Comparison of ENCODE assay signal across 8 mouse cellular contexts in the genomic region with DNA sequence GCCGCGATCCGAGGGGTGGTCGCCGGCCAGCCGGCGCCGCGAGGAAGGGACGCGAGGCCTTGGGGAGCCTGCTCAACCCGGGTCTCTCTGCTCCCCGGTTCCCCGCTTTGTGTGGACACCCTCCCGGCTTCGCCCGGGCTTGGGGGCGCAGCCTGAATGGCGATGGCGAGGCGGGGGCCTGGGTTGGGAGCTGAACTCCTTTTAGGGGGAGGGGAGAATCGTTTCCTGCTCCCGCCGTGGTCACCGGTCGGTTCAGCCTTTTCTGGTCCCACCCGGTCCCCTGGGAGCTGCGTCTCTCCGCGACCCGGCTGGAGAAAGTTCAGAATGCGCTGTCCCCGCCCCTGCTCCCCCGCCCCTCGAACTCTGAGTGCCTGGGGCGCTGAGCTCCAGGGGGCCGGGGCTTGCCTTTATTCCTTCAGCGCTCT. TPM values are rescaled to one million over a fixed set of nuclear protein-coding genes. Genes with fewer than 3 reads are reported as not detected.
DNase-seq lines count a peak whose midpoint lies in the region; ATAC-seq and TF ChIP-seq lines count a peak whose summit lies in the region.

No protein-coding gene starts in this region.

- H3K27ac ChIP-seq in intestine, embryonic 14.5 days (ENCODE audit: low read depth), result peak overlapping the region; percentile 91
- H3K27ac ChIP-seq in limb, embryonic 15.5 days, result peak overlapping the region; percentile 91

- peak overlapping the region; percentile 85 for H3ac ChIP-seq in myocyte (ENCODE audit: control insufficient read depth, insufficient read length)

- no peaks in the 10 kb centered on the region for H3K9me3 ChIP-seq in intestine, embryonic 14.5 days (ENCODE audit: control insufficient read depth, low read length)
- H3K9me3 ChIP-seq in limb, embryonic 15.5 days, result no peaks in the 10 kb centered on the region

- DNase-seq in layer of hippocampus, postnatal 10 days (ENCODE audit: low spot score in 2 of 2), result peak; percentile 46 to 63
- no peak for DNase-seq in layer of hippocampus, adult 11-12 months (ENCODE audit: low spot score)
- DNase-seq in cerebellum, postnatal 10 days, result peak; percentile 72 to 78
- peak; percentile 88 for DNase-seq in gastrocnemius, postnatal 25 days
- DNase-seq in intestine, embryonic 14.5 days (ENCODE audit: low spot score), result peak; percentile 84
- DNase-seq in thymus, adult 18-20 months, result peak; percentile 34 to 39

- H3K4me1 ChIP-seq in intestine, embryonic 14.5 days (replicated peaks; ENCODE audit: control insufficient read depth, insufficient read depth, low read length), result peaks cover 20% of the 10 kb centered on the region
- H3K4me1 ChIP-seq in limb, embryonic 15.5 days, result peaks cover 44% of the 10 kb centered on the region

- H3K36me3 ChIP-seq in intestine, embryonic 14.5 days (ENCODE audit: control insufficient read depth, insufficient read depth, low read length), result no peaks in the 10 kb centered on the region
- no peaks in the 10 kb centered on the region for H3K36me3 ChIP-seq in limb, embryonic 15.5 days
- H3K36me3 ChIP-seq in myocyte (ENCODE audit: control insufficient read depth, insufficient read depth), result no peaks in the 10 kb centered on the region

- 0 out of 2 replicates have a peak, but pooled peaks cover 3% of the 10 kb centered on the region for H3K27me3 ChIP-seq in intestine, embryonic 14.5 days (replicated peaks; ENCODE audit: control insufficient read depth, insufficient read depth, low read length)
- H3K27me3 ChIP-seq in limb, embryonic 15.5 days, result no peaks in the 10 kb centered on the region
- no peaks in the 10 kb centered on the region for H3K27me3 ChIP-seq in myocyte (ENCODE audit: control insufficient read depth, insufficient read depth, insufficient read length)

- peak overlapping the region; percentile 91 for H3K9ac ChIP-seq in intestine, embryonic 14.5 days (ENCODE audit: low read length)
- peak overlapping the region; percentile 85 for H3K9ac ChIP-seq in limb, embryonic 15.5 days

- TF ChIP-seq POLR2A in myocyte (IDR thresholded peaks at IDR 0.05; ENCODE audit: insufficient read length, low read depth), result peak; percentile 59

- H3K4me2 ChIP-seq in intestine, embryonic 14.5 days (ENCODE audit: low read length), result peak overlapping the region; percentile 75
- peak overlapping the region; percentile 88 for H3K4me2 ChIP-seq in limb, embryonic 15.5 days
- peak overlapping the region; percentile 64 for H3K4me2 ChIP-seq in myocyte (ENCODE audit: low read depth)

- peak; percentile 66 for ATAC-seq in intestine, embryonic 14.5 days (replicated peaks; ENCODE audit: low FRiP score, low TSS enrichment, low read depth)
- ATAC-seq in limb, embryonic 15.5 days (ENCODE audit: insufficient number of reproducible peaks, low FRiP score, low TSS enrichment, low read depth), result peak; percentile 25; the same call in 1 of the 2 replicates

- H3K79me2 ChIP-seq in myocyte (ENCODE audit: control insufficient read depth, insufficient read depth), result peaks cover 37% of the 10 kb centered on the region

- WGBS in intestine, embryonic 14.5 days, result under 1% methylated on average over 26 of the region's 38 CpGs
- WGBS in limb, embryonic 15.5 days, result under 1% methylated on average over 37 of the region's 38 CpGs

- peak overlapping the region; percentile 71 for H3K4me3 ChIP-seq in intestine, embryonic 14.5 days (ENCODE audit: low read depth, low read length)
- H3K4me3 ChIP-seq in limb, embryonic 15.5 days, result peak overlapping the region; percentile 74
- H3K4me3 ChIP-seq in myocyte, result peak overlapping the region; percentile 47

TF ChIP-seq in myocyte, 11 proteins besides CTCF, POLR2A, EP300 and RAD21:
- TF ChIP-seq POLR2AphosphoS2 (IDR thresholded peaks at IDR 0.05; ENCODE audit: insufficient read length, low read depth) (peak; percentile 54), MYOG (IDR thresholded peaks at IDR 0.05; ENCODE audit: control insufficient read depth in 1 of 3, insufficient read depth in 1 of 3, insufficient read length in 2 of 3, low read depth in 2 of 3) (no peak)
TF ChIP-seq in myocyte: peak in this region for 1.

RNA-seq across cellular contexts. Expression of a gene that starts 1.8 kb away (rescaled TPM):
- 10 to 100 TPM; 42.0 to 45.7 TPM for total RNA-seq in layer of hippocampus, postnatal 10 days (2021)
- 10 to 100 TPM; 76.3 to 78.6 TPM for total RNA-seq in gastrocnemius, postnatal 25 days (2021)
- polyA plus RNA-seq in intestine, embryonic 14.5 days (2014; fragmentation: Nextera tagmentation; extraction: Ambion mirVana), result 16.7 and 16.9 TPM in 2 replicates
- 28.1 and 32.1 TPM in 2 replicates for polyA plus RNA-seq in limb, embryonic 15.5 days (2015; fragmentation: Nextera tagmentation; extraction: Ambion mirVana)
- polyA plus RNA-seq in myocyte (2012; fragmentation: generic; extraction: Trizol), result 40.8 TPM

RNA-seq across cellular contexts. Expression of a gene that starts 31.5 kb away (rescaled TPM):
- total RNA-seq in layer of hippocampus, postnatal 10 days (2021), result 10 to 100 TPM; 26.0 to 28.5 TPM
- 10 to 100 TPM; 47.1 to 47.6 TPM for total RNA-seq in gastrocnemius, postnatal 25 days (2021)
- polyA plus RNA-seq in intestine, embryonic 14.5 days (2014; fragmentation: Nextera tagmentation; extraction: Ambion mirVana), result 40.0 and 43.0 TPM in 2 replicates
- 31.9 and 35.6 TPM in 2 replicates for polyA plus RNA-seq in limb, embryonic 15.5 days (2015; fragmentation: Nextera tagmentation; extraction: Ambion mirVana)
- polyA plus RNA-seq in myocyte (2012; fragmentation: generic; extraction: Trizol), result 17.7 TPM

RNA-seq across cellular contexts. Expression of a gene that starts 52.4 kb away (rescaled TPM):
- total RNA-seq in layer of hippocampus, postnatal 10 days (2021), result 100 to 1,000 TPM; 218 to 245 TPM
- 10 to 100 TPM; 58.0 to 68.8 TPM for total RNA-seq in gastrocnemius, postnatal 25 days (2021)
- 334 and 353 TPM in 2 replicates for polyA plus RNA-seq in intestine, embryonic 14.5 days (2014; fragmentation: Nextera tagmentation; extraction: Ambion mirVana)
- polyA plus RNA-seq in limb, embryonic 15.5 days (2015; fragmentation: Nextera tagmentation; extraction: Ambion mirVana), result 208 and 244 TPM in 2 replicates
- 69.9 TPM for polyA plus RNA-seq in myocyte (2012; fragmentation: generic; extraction: Trizol)
